Mouse (Mus musculus) midbrain, embryonic 14.5 days (tissue): ENCODE measurements around the gene Fyb. TPM values are rescaled to one million over a fixed set of nuclear protein-coding genes. Genes with fewer than 3 reads are reported as not detected.

Experiments used
- ATAC-seq: fragments of 200-750 bp; cut with Nextera tagmentation; 2 replicates; pipeline ENCODE4 v1.8.0; 2017; ENCODE audit warnings: moderate number of reproducible peaks, moderate library complexity; ENCODE audit not compliant: low FRiP score, low TSS enrichment
- DNase-seq: peaks from one replicate; pipeline ENCODE4 v3.0.0-alpha.2; 2015
- H3K27ac ChIP-seq: fragments of 300-500 bp; sonication (generic); replicated peaks from 2 replicates; pipeline ENCODE4 v1.5.1; 2014; ENCODE audit warnings: mild to moderate bottlenecking, low read depth, low read length, moderate library complexity
- H3K27me3 ChIP-seq: fragments of 300-500 bp; sonication (generic); 2 replicates; pipeline ENCODE4 v1.6.1; 2014; ENCODE audit warnings: low read length, control low read depth, mixed read lengths; ENCODE audit not compliant: control insufficient read depth, insufficient read depth
- H3K36me3 ChIP-seq: fragments of 300-500 bp; sonication (generic); 2 replicates; pipeline ENCODE4 v1.6.1; 2014; ENCODE audit warnings: low read length, control low read depth; ENCODE audit not compliant: control insufficient read depth, insufficient read depth
- H3K4me1 ChIP-seq: fragments of 300-500 bp; sonication (generic); 2 replicates; pipeline ENCODE4 v1.6.1; 2014; ENCODE audit warnings: mild to moderate bottlenecking, antibody characterized with exemption, low read length, control low read depth; ENCODE audit not compliant: control insufficient read depth, insufficient read depth
- H3K4me2 ChIP-seq: fragments of 300-500 bp; sonication (generic); 2 replicates; pipeline ENCODE4 v1.6.1; 2014; ENCODE audit warnings: mild to moderate bottlenecking, low read length, moderate library complexity
- H3K4me3 ChIP-seq: fragments of 300-500 bp; sonication (generic); replicated peaks from 2 replicates; pipeline ENCODE4 v1.5.1; 2014; ENCODE audit warnings: low read depth, low read length
- H3K9ac ChIP-seq: fragments of 300-500 bp; sonication (generic); replicated peaks from 2 replicates; pipeline ENCODE4 v1.6.1; 2014; ENCODE audit warnings: mild to moderate bottlenecking, low read length, moderate library complexity
- H3K9me3 ChIP-seq: fragments of 300-500 bp; sonication (generic); 2 replicates; pipeline ENCODE4 v1.6.1; 2016; ENCODE audit warnings: low read length, control low read depth, mixed read lengths; ENCODE audit not compliant: control insufficient read depth
- WGBS: fragments of 180-500 bp; shearing (Covaris S2); extraction: QIAGEN DNeasy Blood & Tissue Kit; methylation state at CpG from one replicate; pipeline ENCODE4 v1.1.7; 2014; 5-methylcytosine and 5-hydroxymethylcytosine counted together
- polyA plus RNA-seq: library from polyadenylated mRNA; unstranded; fragments of >200 nt; fragmentation: Nextera tagmentation; extraction: Ambion mirVana; gene quantifications from 2 replicates; pipeline ENCODE4 v1.2.1, GENCODE M21; 2014

Fyb gene
- polyA plus RNA-seq, 1 experiment from 2014 or later, result 6.1 TPM

GRCm38 (mm10) chr15:6592561-6593253, 70.1 kb downstream of the Fyb start:
- Histone ChIP-seq H3K27me3 (no peaks in the 10 kb centered on the region), H3K4me3 (no peak overlapping the region), H3K4me2 (no peak overlapping the region), H3K4me1 (no peaks in the 10 kb centered on the region), H3K9me3 (no peaks in the 10 kb centered on the region), H3K9ac (no peak overlapping the region), H3K27ac (no peak overlapping the region), H3K36me3 (no peaks in the 10 kb centered on the region)
- ATAC-seq (no peak), DNase-seq (no peak)
- 80% methylated on average over 5 of the region's 5 CpGs for WGBS

- H3K36me3 ChIP-seq, result no peaks in the 10 kb centered on the region
- no peak overlapping the region for H3K4me3 ChIP-seq
- ATAC-seq (no peak), DNase-seq (no peak)
- no peaks in the 10 kb centered on the region for H3K9me3 ChIP-seq
- H3K4me2 ChIP-seq, result no peak overlapping the region
- 86% methylated on average over 1 of the region's 1 CpGs for WGBS
- no peaks in the 10 kb centered on the region for H3K27me3 ChIP-seq
- no peak overlapping the region for H3K9ac ChIP-seq
- H3K4me1 ChIP-seq, result no peaks in the 10 kb centered on the region
- no peak overlapping the region for H3K27ac ChIP-seq
Measured at GRCm38 (mm10) chr15:6593254-6593623, 70.6 kb downstream of the Fyb start.

- H3K4me1 ChIP-seq, result no peaks in the 10 kb centered on the region
- DNase-seq (no peak), ATAC-seq (no peak)
- no peak overlapping the region for H3K9ac ChIP-seq
- 91% methylated on average over 3 of the region's 3 CpGs for WGBS
- H3K27me3 ChIP-seq, result no peaks in the 10 kb centered on the region
- H3K36me3 ChIP-seq, result no peaks in the 10 kb centered on the region
- H3K9me3 ChIP-seq, result no peaks in the 10 kb centered on the region
- H3K27ac ChIP-seq, result no peak overlapping the region
- H3K4me3 ChIP-seq, result no peak overlapping the region
- H3K4me2 ChIP-seq, result no peak overlapping the region
Measured at GRCm38 (mm10) chr15:6598626-6599025, 76.0 kb downstream of the Fyb start.

- Histone ChIP-seq H3K4me1 (no peaks in the 10 kb centered on the region), H3K4me2 (no peak overlapping the region), H3K36me3 (no peaks in the 10 kb centered on the region), H3K27me3 (no peaks in the 10 kb centered on the region), H3K9ac (no peak overlapping the region), H3K9me3 (no peaks in the 10 kb centered on the region), H3K4me3 (no peak overlapping the region), H3K27ac (no peak overlapping the region)
- WGBS, result 69% methylated on average over 1 of the region's 1 CpGs
- ATAC-seq, result no peak
- DNase-seq, result no peak
Measured at GRCm38 (mm10) chr15:6600314-6600713, 77.7 kb downstream of the Fyb start.

GRCm38 (mm10) chr15:6601330-6601729, 78.7 kb downstream of the Fyb start:
- H3K4me1 ChIP-seq, result no peaks in the 10 kb centered on the region
- no peak overlapping the region for H3K4me3 ChIP-seq
- ATAC-seq (no peak), DNase-seq (no peak)
- H3K27me3 ChIP-seq, result no peaks in the 10 kb centered on the region
- no peak overlapping the region for H3K4me2 ChIP-seq
- H3K36me3 ChIP-seq, result no peaks in the 10 kb centered on the region
- H3K9me3 ChIP-seq, result no peaks in the 10 kb centered on the region
- 81% methylated on average over 6 of the region's 6 CpGs for WGBS
- no peak overlapping the region for H3K9ac ChIP-seq
- no peak overlapping the region for H3K27ac ChIP-seq

GRCm38 (mm10) chr15:6602003-6602402, 79.3 kb downstream of the Fyb start:
- H3K36me3 ChIP-seq, result no peaks in the 10 kb centered on the region
- 84% methylated on average over 4 of the region's 4 CpGs for WGBS
- H3K27me3 ChIP-seq, result no peaks in the 10 kb centered on the region
- DNase-seq, result no peak
- no peaks in the 10 kb centered on the region for H3K9me3 ChIP-seq
- H3K4me1 ChIP-seq, result no peaks in the 10 kb centered on the region
- no peak overlapping the region for H3K9ac ChIP-seq
- H3K4me2 ChIP-seq, result no peak overlapping the region
- H3K4me3 ChIP-seq, result no peak overlapping the region
- no peak for ATAC-seq
- H3K27ac ChIP-seq, result no peak overlapping the region

- Histone ChIP-seq H3K27ac (no peak overlapping the region), H3K36me3 (no peaks in the 10 kb centered on the region), H3K27me3 (no peaks in the 10 kb centered on the region), H3K4me3 (no peak overlapping the region), H3K4me1 (no peaks in the 10 kb centered on the region), H3K9me3 (no peaks in the 10 kb centered on the region), H3K4me2 (no peak overlapping the region), H3K9ac (no peak overlapping the region)
- 79% methylated on average over 5 of the region's 5 CpGs for WGBS
- DNase-seq (no peak), ATAC-seq (no peak)
Measured at GRCm38 (mm10) chr15:6610703-6611102, 88.0 kb downstream of the Fyb start.

- Histone ChIP-seq H3K27me3 (no peaks in the 10 kb centered on the region), H3K9me3 (no peaks in the 10 kb centered on the region), H3K4me1 (no peaks in the 10 kb centered on the region), H3K9ac (no peak overlapping the region), H3K36me3 (no peaks in the 10 kb centered on the region), H3K4me2 (no peak overlapping the region), H3K27ac (no peak overlapping the region), H3K4me3 (no peak overlapping the region)
- DNase-seq, result no peak
- no peak for ATAC-seq
- 91% methylated on average over 3 of the region's 3 CpGs for WGBS
Measured at GRCm38 (mm10) chr15:6612835-6613234, 90.2 kb downstream of the Fyb start.

- DNase-seq, result peak; percentile 10
- 67% methylated on average over 5 of the region's 5 CpGs for WGBS
- peak; percentile 37; the same call in 1 of the 2 replicates for ATAC-seq
Measured at GRCm38 (mm10) chr15:6616382-6617149, 93.9 kb downstream of the Fyb start.

More at GRCm38 (mm10) chr15:6616382-6617149, 93.9 kb downstream of the Fyb start:
- no peaks in the 10 kb centered on the region for H3K27me3 ChIP-seq
- no peak overlapping the region for H3K4me3 ChIP-seq
- no peaks in the 10 kb centered on the region for H3K9me3 ChIP-seq
- H3K9ac ChIP-seq, result no peak overlapping the region
- no peaks in the 10 kb centered on the region for H3K36me3 ChIP-seq
- H3K27ac ChIP-seq, result no peak overlapping the region
- no peak overlapping the region for H3K4me2 ChIP-seq
- H3K4me1 ChIP-seq, result no peaks in the 10 kb centered on the region
